Mouse (Mus musculus) left cerebral cortex, postnatal 10 days (tissue): ENCODE measurements around the gene Galnt11. TPM values are rescaled to one million over a fixed set of nuclear protein-coding genes. Genes with fewer than 3 reads are reported as not detected.
"Not testable (repeated sequence)": the region's sequence is repeated elsewhere in the genome, so short reads cannot be mapped to it uniquely, and the experiment has no call there.

Experiments used
- DNase-seq, 2 experiments: peaks; one replicate each; pipeline ENCODE4 v3.0.0; 2021 to 2022; ENCODE audit warnings: low spot score in 2 of 2, mixed read lengths in 1 of 2; ENCODE audit errors: extremely low spot score in 1 of 2
- intact Hi-C: fragments of 180-260 bp; cut with DNase I; formaldehyde crosslinking; loops from one replicate; pipeline ENCODE4 v1.15.1; 2025
- total RNA-seq, 2 experiments: library from RNA; stranded (reverse); gene quantifications; 2 replicates each; pipeline ENCODE4 v1.2.3; 2021

Gene Galnt11
- 10 to 100 TPM; 44.5 to 44.9 TPM for total RNA-seq

GRCm38 (mm10) chr5:25221604-25222003 is at the start of gene Galnt11:
Galnt11 (plus strand) TSS chr5:25221904.
- intact Hi-C loops, result no loop called here
- no peak for DNase-seq

- DNase-seq, intact Hi-C loops: not testable (repeated sequence)
Measured at GRCm38 (mm10) chr5:25177937-25178336, 43.8 kb upstream of the Galnt11 start.

GRCm38 (mm10) chr5:25178543-25178942 is 43.2 kb upstream of the Galnt11 start:
- DNase-seq, intact Hi-C loops: not testable (repeated sequence)

- intact Hi-C loops, result no loop called here
- DNase-seq, result no peak
Measured at GRCm38 (mm10) chr5:25179284-25179683, 42.4 kb upstream of the Galnt11 start.

GRCm38 (mm10) chr5:25179936-25180488 is 41.7 kb upstream of the Galnt11 start:
- intact Hi-C loops, result no loop called here
- no peak for DNase-seq

- intact Hi-C loops, result no loop called here
- no peak for DNase-seq
Measured at GRCm38 (mm10) chr5:25181004-25181531, 40.6 kb upstream of the Galnt11 start, which contains the start of gene Galntl5. Galntl5 (plus strand) TSS chr5:25181460.

GRCm38 (mm10) chr5:25183595-25183994 is 38.1 kb upstream of the Galnt11 start:
- no peak for DNase-seq
- intact Hi-C loops, result no loop called here

GRCm38 (mm10) chr5:25184594-25184993 is 37.1 kb upstream of the Galnt11 start:
- intact Hi-C loops, result no loop called here
- DNase-seq, result no peak

- intact Hi-C loops, result no loop called here
- no peak for DNase-seq
Measured at GRCm38 (mm10) chr5:25187727-25188126, 34.0 kb upstream of the Galnt11 start.

GRCm38 (mm10) chr5:25188802-25189201 is 32.9 kb upstream of the Galnt11 start:
- no peak for DNase-seq
- intact Hi-C loops, result no loop called here

- no peak for DNase-seq
- intact Hi-C loops, result no loop called here
Measured at GRCm38 (mm10) chr5:25190521-25190920, 31.2 kb upstream of the Galnt11 start.

GRCm38 (mm10) chr5:25211872-25212271 is 9.8 kb upstream of the Galnt11 start:
- intact Hi-C loops, result no loop called here
- no peak for DNase-seq

- intact Hi-C loops, DNase-seq: not testable (repeated sequence)
Measured at GRCm38 (mm10) chr5:25213216-25213615, 8.5 kb upstream of the Galnt11 start.

GRCm38 (mm10) chr5:25215006-25215405 is 6.7 kb upstream of the Galnt11 start:
- peak in 1 of 2 experiments; percentile 14 for DNase-seq
- intact Hi-C loops, result no loop called here

- peak; percentile 86 to 95 for DNase-seq
- intact Hi-C loops, result no loop called here
Measured at GRCm38 (mm10) chr5:25222752-25223702, 1.3 kb downstream of the Galnt11 start, which contains the start of gene E130116L18Rik. E130116L18Rik (minus strand) TSS chr5:25223153.

GRCm38 (mm10) chr5:25224377-25224776 is 2.7 kb downstream of the Galnt11 start:
- intact Hi-C loops, DNase-seq: not testable (repeated sequence)

GRCm38 (mm10) chr5:25243101-25243500 is 21.4 kb downstream of the Galnt11 start:
- DNase-seq, result no peak
- intact Hi-C loops, result no loop called here

GRCm38 (mm10) chr5:25245806-25246472 is 24.2 kb downstream of the Galnt11 start:
- intact Hi-C loops, result no loop called here
- no peak for DNase-seq

- no peak for DNase-seq
- intact Hi-C loops, result no loop called here
Measured at GRCm38 (mm10) chr5:25246473-25246865, 24.8 kb downstream of the Galnt11 start.
